Mouse (Mus musculus) urinary bladder, adult 2 months (tissue): ENCODE data around the gene Per2. TPM values are rescaled to one million over a fixed set of nuclear protein-coding genes. Genes with fewer than 3 reads are reported as not detected.
"Not testable (repeated sequence)": the region's sequence is repeated elsewhere in the genome, so short reads cannot be mapped to it uniquely, and the experiment has no call there.

Source experiments
- DNase-seq: peaks from one replicate; pipeline ENCODE4 v3.0.0; 2022; ENCODE audit warnings: low spot score
- polyA plus RNA-seq: library from polyadenylated mRNA; depleted of rRNA; stranded (reverse); fragments of >200 nt; gene quantifications from 2 replicates; pipeline ENCODE4 v1.2.3, GENCODE M21; 2012; rRNA removed

Per2 gene
- 32.2 and 32.9 TPM in 2 replicates for polyA plus RNA-seq

- peak; percentile 96 for DNase-seq
Measured at GRCm38 (mm10) chr1:91459059-91459809, at the start of gene Per2. TSS of gene Per2 (minus strand) at chr1:91459324.

DNA sequence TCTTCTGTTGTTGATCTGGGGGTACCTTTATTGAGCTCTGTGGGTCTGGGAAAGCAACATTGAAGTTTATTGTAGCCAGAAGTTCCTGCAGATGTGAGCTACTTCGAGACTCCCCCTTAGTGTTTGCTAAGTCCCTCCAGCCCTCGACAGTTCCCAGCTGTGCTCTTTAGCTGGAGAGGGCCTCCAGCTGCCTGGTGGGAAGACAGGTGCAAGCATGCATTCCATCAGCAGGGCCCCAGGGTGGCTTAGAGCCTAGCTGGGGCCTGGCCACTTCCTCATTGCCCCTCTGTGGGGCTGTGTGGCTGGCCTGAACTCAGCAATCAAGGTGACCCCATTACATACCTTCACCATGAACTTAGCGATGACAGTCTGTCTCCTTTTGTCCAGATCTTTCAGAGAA lies 45.5 kb upstream of the Per2 start:
- no peak for DNase-seq

DNA sequence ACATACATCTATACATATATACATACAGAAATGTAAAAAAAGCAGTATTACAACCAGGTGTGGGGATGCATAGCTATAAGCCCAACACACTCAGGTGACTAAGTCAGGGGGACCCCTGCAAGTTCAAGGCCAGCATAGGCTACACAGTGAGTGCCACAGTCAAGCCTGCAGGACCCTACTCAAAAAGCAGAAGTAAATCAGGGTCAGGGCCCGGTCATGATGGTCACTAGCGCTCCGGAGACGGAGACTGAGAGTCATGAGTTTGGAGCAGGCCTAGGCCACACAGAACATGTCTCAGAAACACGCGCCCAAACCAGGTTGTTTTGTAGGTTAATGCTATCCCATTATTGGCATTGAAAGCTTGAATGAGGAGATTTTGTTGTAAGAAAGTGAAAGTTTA lies 39.5 kb upstream of the Per2 start:
- DNase-seq = no peak

- DNase-seq = no peak
Measured at GRCm38 (mm10) chr1:91495321-91495720, 36.2 kb upstream of the Per2 start.

DNA sequence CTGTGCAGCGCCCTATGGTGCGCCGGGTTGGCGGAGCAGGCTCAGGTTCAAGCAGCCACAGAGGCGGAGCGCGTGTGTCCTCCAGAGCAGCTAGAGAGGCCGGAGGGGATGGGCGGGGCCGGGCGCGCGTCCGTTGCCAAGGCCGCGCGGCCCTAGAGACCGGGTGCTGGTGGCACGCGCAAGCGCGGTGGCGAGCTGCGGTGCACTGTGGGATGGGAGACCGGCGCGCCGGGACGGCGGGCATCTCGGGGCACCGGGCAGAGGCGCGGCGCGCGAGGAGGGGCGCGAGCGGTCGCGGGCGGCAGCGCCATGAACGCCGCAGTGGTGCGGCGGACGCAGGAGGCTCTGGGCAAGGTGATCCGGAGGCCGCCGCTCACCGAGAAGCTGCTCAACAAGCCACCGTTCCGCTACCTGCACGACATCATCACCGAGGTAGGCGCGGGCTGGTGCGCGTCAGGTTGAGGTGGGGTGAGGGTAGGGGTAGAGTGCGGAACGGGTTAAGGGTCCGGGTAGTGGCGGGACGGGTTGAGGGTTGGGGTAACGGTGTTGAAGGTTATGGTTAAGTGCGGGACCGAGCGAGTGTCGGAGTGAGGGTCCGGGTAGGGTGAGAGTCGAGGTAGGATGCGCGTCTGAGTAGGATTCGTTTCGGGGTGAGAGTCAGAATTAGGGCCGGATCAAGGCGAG lies 35.5 kb upstream of the Per2 start, which contains the start of gene Traf3ip1:
TSS of gene Traf3ip1 (plus strand) at position 191 of the 684 bp plus-strand sequence.
- DNase-seq = peak; percentile 89

DNA sequence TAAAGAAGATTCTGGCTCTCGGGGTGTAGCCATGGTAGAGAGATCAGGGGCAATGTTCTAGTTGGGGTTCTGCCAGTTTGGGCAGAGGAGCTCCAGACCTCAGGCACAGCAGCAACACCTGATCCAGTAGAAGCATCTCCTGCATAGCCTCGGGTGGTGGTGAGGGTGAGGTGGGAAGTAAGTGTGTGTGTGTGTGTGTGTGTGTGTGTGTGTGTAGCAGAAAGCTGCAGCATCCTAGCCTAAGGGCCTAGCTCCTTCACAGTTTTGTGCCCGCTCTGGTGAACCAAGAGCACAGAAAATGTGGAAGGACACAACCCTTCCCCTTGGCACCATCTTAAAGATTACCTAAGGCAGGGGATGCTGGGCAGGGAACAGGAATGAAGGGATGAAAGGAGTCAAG lies 34.8 kb upstream of the Per2 start:
- DNase-seq = no peak

DNA sequence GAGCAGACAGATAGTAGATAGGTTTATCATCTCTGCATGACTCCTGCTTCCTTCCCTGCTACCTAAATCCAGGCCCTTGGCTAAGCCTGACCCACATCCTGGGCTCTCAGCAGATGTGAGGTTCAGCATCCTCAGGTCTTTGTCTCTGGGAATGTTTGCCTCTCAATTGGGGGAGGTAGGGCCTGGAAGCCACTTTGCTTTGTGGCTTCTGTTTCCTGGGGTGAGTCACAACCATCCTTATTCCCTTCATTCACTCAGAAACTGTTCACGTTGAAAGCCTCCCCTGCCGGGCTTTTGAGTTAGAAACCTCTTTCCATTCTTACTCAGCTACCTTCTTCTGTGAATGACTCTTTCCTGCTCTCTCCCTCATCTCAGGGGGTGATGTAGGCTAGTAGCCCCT lies 33.6 kb upstream of the Per2 start:
- no peak for DNase-seq

- no peak for DNase-seq
Measured at GRCm38 (mm10) chr1:91490322-91490721, 31.2 kb upstream of the Per2 start.

- no peak for DNase-seq
Measured at GRCm38 (mm10) chr1:91486165-91486564, 27.0 kb upstream of the Per2 start.

DNA sequence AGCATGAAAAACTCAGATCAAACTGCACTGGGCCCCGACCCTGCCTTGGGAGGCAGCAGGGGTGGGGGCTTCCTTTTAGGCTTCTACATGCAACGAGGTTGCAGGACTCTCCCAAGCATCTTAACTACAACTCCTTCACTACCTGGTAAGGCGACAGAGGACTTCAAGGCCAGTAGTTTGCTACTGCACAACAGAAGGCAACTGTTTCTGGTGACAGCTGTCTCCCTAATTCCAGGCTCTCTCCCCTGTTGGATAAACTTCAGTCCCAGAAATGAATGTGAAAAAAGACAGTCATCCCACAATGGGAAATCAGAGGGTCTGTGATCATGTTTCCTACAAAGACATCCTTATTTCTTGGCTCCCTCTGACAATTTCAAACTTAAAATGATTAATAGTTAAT lies 26.3 kb upstream of the Per2 start:
- DNase-seq = no peak

DNA sequence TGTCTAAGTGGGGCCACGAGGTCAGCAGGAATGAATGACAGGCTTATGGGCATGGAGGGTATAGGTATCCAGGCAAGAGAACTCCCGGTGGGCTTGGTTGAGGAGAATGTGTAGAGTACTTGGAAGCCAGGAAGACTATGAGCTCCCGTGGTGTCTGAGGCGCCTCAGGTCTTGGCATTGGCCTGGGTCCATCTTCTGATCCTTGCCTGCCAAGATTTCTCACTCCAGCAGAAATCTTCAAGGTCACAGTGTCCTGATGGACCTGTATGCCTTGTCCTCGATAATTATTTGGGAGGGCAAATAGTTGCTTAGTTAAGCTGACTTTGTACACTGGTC lies 24.9 kb upstream of the Per2 start:
- DNase-seq = no peak

GRCm38 (mm10) chr1:91483304-91484010 lies 24.3 kb upstream of the Per2 start:
- peak; percentile 59 for DNase-seq

DNA sequence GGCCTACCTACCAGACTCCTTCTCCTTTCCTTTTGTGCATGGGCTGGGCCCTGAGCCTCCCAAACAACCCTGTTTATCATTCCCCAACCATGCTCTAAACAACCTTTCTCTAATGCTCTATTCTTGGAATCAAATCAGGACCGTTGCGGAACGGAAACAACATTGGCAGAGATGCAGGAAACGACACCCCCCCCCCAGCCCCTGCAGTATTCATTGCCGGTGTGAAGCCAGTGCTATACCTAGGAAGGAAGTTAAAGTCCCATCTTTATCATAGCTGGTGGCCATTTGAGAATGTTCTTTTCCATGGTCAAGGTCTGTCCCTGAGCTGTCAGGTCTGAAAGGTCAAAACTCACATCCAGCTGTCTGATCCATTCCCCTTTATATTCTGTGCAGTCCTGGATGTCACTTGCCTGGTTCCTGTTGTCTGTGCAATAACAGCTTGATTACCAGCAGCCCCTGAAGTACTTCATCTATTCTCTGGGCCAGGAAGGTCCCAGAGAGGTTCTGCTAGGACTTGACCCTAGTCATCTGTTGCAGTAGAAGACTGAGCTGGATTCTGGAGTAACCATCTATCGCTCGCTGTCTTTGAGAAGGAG lies 23.6 kb upstream of the Per2 start:
- no peak for DNase-seq

GRCm38 (mm10) chr1:91478958-91479357 lies 19.8 kb upstream of the Per2 start:
- DNase-seq = no peak

DNA sequence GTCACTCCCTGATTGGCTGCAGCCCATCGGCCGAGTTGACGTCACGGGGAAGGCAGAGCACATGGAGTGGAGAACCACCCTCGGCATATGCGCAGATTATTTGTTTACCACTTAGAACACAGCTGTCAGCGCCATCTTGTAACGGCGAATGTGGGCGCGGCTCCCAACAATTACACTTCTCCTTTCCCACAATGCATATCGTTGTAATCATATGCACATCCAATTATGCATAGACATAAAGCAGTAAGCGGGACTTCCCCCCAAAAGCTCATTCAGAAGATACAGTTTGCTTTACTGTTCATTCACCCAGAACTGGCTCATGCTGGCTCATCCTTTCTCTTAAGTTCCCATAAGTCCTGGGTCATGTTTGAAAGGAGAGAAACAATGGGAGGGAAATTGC lies 19.0 kb upstream of the Per2 start:
- DNase-seq = not testable (repeated sequence)

GRCm38 (mm10) chr1:91469888-91470419 lies 10.8 kb upstream of the Per2 start:
- DNase-seq = no peak

DNA sequence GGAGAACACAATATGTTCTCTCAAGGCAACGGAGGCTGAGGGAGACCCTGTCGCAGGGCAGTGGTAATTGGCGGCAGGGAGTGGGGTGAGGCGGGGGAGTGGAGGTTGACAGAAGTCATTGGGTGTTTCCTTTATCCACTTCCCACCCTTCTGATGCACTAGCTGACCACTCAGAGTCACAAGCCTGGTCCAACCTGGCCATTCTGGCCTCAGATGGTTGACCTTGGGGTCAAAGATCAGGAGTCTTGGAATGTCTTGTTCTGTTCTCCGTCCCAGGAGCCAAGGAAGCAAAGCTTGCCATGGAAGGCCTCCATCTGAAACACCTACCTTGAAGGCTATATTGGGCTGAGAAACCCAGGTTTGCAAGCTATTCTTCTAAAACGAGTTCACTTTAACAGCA lies 7.1 kb upstream of the Per2 start:
- DNase-seq = no peak

DNA sequence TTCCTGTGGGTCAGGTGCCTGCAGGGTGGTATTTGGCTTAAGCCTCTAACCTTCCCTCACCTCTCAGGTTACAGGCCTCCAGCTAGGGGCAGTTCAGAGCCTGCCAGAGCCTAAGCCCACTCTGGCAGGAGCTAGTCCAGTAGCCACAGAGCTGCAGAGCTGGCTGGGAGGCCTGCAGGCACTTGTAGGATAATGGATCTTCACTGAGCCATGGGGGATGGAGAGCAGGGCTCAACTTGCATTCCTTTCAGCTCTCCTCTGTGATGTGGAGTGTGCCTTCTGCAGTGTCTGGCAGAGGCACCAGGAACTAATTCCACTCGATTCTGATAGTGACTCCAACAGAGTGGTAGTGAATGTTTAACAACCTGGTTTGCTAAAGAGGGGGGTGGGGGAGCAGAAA lies 6.1 kb upstream of the Per2 start:
- no peak for DNase-seq

DNA sequence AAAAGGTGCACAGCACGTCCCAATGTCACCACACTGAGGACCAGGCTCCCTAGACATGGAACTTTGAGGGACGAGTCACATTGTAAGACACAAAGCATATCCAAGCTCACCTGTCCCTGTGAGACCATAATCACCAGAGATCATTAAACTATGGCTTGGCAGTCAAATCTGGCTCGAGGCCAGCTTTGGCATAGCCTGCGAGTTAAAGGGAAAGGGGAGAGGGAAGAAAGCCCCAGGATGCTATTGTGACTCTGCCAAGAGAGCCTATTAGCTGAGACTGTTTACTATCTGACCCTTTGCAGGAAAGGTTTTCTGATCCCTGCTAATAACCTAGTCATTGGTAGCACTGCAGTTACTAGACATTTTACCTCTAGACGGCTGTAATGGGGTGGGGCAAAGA lies 5.3 kb upstream of the Per2 start:
- no peak for DNase-seq

GRCm38 (mm10) chr1:91463336-91463995 lies 4.3 kb upstream of the Per2 start:
- no peak for DNase-seq

DNA sequence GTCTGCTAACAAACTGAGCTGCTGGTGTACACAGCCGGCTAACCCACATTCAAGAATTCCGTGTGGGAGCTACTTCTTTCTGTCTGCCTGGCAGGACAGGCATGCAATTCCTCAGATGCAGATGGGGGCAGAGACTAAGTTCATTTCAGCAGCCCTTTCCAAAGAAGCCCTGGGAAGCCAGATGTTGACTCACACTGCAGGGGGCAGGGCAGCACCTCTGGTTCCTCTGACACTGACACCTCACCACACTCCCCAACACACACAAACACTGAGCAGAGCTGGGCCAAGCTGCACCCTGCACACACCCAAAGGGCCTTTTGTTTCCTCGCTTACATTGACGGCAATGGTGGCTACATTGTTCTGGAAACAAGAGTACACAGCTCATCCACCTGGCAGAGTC lies 1.4 kb upstream of the Per2 start:
- no peak for DNase-seq

DNA sequence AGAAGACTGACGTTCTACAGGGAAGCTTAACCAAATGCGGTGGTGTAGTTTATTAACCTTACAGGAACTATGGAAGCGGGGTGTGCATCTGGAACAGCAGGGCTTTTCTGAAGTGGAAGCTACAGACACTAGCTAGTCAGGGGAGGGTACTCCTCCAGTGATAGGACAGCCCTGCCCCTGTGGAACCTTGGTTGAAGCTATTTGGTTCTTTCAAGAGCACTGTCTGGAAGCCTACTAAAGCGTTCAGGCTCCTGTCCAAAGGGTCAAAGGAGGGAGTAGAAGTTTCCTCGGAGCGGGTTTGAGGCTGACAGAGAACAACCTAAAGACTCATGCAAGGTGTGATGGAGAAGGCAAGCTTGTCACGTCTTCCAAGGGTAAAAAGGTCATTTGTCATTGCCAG lies 945 bp upstream of the Per2 start:
- DNase-seq = no peak
